Mouse (Mus musculus): ENCODE results near the gene Scamp5. TPM values are rescaled to one million over a fixed set of nuclear protein-coding genes. Genes with fewer than 3 reads are reported as not detected.

Gene Scamp5
- polyA plus RNA-seq, 1 experiment, result 119 TPM

- WGBS, result 10% methylated on average over 23 of the region's 23 CpGs
- Histone ChIP-seq H3K27me3 (ENCODE audit: control insufficient read depth, insufficient read depth, low read length) (peaks cover 36% of the 10 kb centered on the region), H3K4me3 (ENCODE audit: low read depth, low read length) (peak overlapping the region; percentile 58)
Observed at GRCm38 (mm10) chr9:57502911-57503621, 35.2 kb upstream of the Scamp5 start.

GRCm38 (mm10) chr9:57501861-57502260 lies 34.0 kb upstream of the Scamp5 start:
- no peak overlapping the region for H3K27ac ChIP-seq (ENCODE audit: insufficient read depth, low read depth, low read length)
- peaks cover 36% of the 10 kb centered on the region for H3K27me3 ChIP-seq (ENCODE audit: control insufficient read depth, insufficient read depth, low read length)
- H3K4me3 ChIP-seq (ENCODE audit: low read depth, low read length), result no peak overlapping the region
- H3K36me3 ChIP-seq (ENCODE audit: control insufficient read depth, insufficient read depth, low read length), result no peaks in the 10 kb centered on the region
- peaks cover 9% of the 10 kb centered on the region for H3K4me1 ChIP-seq (ENCODE audit: control insufficient read depth, insufficient read depth, insufficient read length, low read length)
- WGBS, result 26% methylated on average over 20 of the region's 20 CpGs
- TF ChIP-seq CTCF (IDR thresholded peaks at IDR 0.05; ENCODE audit: extremely low read depth, insufficient read length, insufficient replicate concordance, low read depth, low read length) (no peak), POLR2A (IDR thresholded peaks at IDR 0.05; ENCODE audit: low read depth, low read length) (no peak)

More at GRCm38 (mm10) chr9:57502911-57503621, 35.2 kb upstream of the Scamp5 start:
- Histone ChIP-seq H3K27ac (ENCODE audit: insufficient read depth, low read depth, low read length) (no peak overlapping the region), H3K36me3 (ENCODE audit: control insufficient read depth, insufficient read depth, low read length) (no peaks in the 10 kb centered on the region), H3K4me1 (ENCODE audit: control insufficient read depth, insufficient read depth, insufficient read length, low read length) (peaks cover 9% of the 10 kb centered on the region)
- TF ChIP-seq CTCF (IDR thresholded peaks at IDR 0.05; ENCODE audit: extremely low read depth, insufficient read length, insufficient replicate concordance, low read depth, low read length), result no peak
- no peak for TF ChIP-seq POLR2A (IDR thresholded peaks at IDR 0.05; ENCODE audit: low read depth, low read length)

GRCm38 (mm10) chr9:57501452-57501851 lies 33.6 kb upstream of the Scamp5 start:
- WGBS, result 35% methylated on average over 13 of the region's 13 CpGs

GRCm38 (mm10) chr9:57498536-57498935 lies 30.7 kb upstream of the Scamp5 start:
- TF ChIP-seq POLR2A (IDR thresholded peaks at IDR 0.05; ENCODE audit: low read depth, low read length) (no peak), CTCF (IDR thresholded peaks at IDR 0.05; ENCODE audit: extremely low read depth, insufficient read length, insufficient replicate concordance, low read depth, low read length) (no peak)
- 73% methylated on average over 7 of the region's 7 CpGs for whole genome bisulfite sequencing
- no peak overlapping the region for H3K27ac ChIP-seq (ENCODE audit: insufficient read depth, low read depth, low read length)
- H3K27me3 ChIP-seq (ENCODE audit: control insufficient read depth, insufficient read depth, low read length), result peaks cover 20% of the 10 kb centered on the region
- H3K36me3 ChIP-seq (ENCODE audit: control insufficient read depth, insufficient read depth, low read length), result no peaks in the 10 kb centered on the region
- no peaks in the 10 kb centered on the region; the same call in 1 of the 2 replicates for H3K4me1 ChIP-seq (ENCODE audit: control insufficient read depth, insufficient read depth, insufficient read length, low read length)
- H3K4me3 ChIP-seq (ENCODE audit: low read depth, low read length), result no peak overlapping the region

More at GRCm38 (mm10) chr9:57501452-57501851, 33.6 kb upstream of the Scamp5 start:
- Histone ChIP-seq H3K4me3 (ENCODE audit: low read depth, low read length) (no peak overlapping the region), H3K4me1 (ENCODE audit: control insufficient read depth, insufficient read depth, insufficient read length, low read length) (peaks cover 9% of the 10 kb centered on the region), H3K36me3 (ENCODE audit: control insufficient read depth, insufficient read depth, low read length) (no peaks in the 10 kb centered on the region), H3K27me3 (ENCODE audit: control insufficient read depth, insufficient read depth, low read length) (peaks cover 36% of the 10 kb centered on the region), H3K27ac (ENCODE audit: insufficient read depth, low read depth, low read length) (no peak overlapping the region)
- TF ChIP-seq POLR2A (IDR thresholded peaks at IDR 0.05; ENCODE audit: low read depth, low read length), result no peak
- no peak for TF ChIP-seq CTCF (IDR thresholded peaks at IDR 0.05; ENCODE audit: extremely low read depth, insufficient read length, insufficient replicate concordance, low read depth, low read length)

GRCm38 (mm10) chr9:57497236-57497635 lies 29.4 kb upstream of the Scamp5 start:
- no peak overlapping the region for H3K27ac ChIP-seq (ENCODE audit: insufficient read depth, low read depth, low read length)
- peaks cover 7% of the 10 kb centered on the region; the same call in 1 of the 2 replicates for H3K27me3 ChIP-seq (ENCODE audit: control insufficient read depth, insufficient read depth, low read length)
- 14% methylated on average over 5 of the region's 5 CpGs for WGBS
- no peaks in the 10 kb centered on the region for H3K36me3 ChIP-seq (ENCODE audit: control insufficient read depth, insufficient read depth, low read length)
- no peaks in the 10 kb centered on the region; the same call in 1 of the 2 replicates for H3K4me1 ChIP-seq (ENCODE audit: control insufficient read depth, insufficient read depth, insufficient read length, low read length)
- H3K4me3 ChIP-seq (ENCODE audit: low read depth, low read length), result no peak overlapping the region
- TF ChIP-seq POLR2A (IDR thresholded peaks at IDR 0.05; ENCODE audit: low read depth, low read length), result no peak
- no peak for TF ChIP-seq CTCF (IDR thresholded peaks at IDR 0.05; ENCODE audit: extremely low read depth, insufficient read length, insufficient replicate concordance, low read depth, low read length)

- Histone ChIP-seq H3K36me3 (ENCODE audit: control insufficient read depth, insufficient read depth, low read length) (no peaks in the 10 kb centered on the region), H3K4me3 (ENCODE audit: low read depth, low read length) (no peak overlapping the region), H3K27ac (ENCODE audit: insufficient read depth, low read depth, low read length) (no peak overlapping the region), H3K27me3 (ENCODE audit: control insufficient read depth, insufficient read depth, low read length) (no peaks in the 10 kb centered on the region), H3K4me1 (ENCODE audit: control insufficient read depth, insufficient read depth, insufficient read length, low read length) (no peaks in the 10 kb centered on the region; the same call in 1 of the 2 replicates)
- TF ChIP-seq CTCF (IDR thresholded peaks at IDR 0.05; ENCODE audit: extremely low read depth, insufficient read length, insufficient replicate concordance, low read depth, low read length) (no peak), POLR2A (IDR thresholded peaks at IDR 0.05; ENCODE audit: low read depth, low read length) (no peak)
Observed at GRCm38 (mm10) chr9:57494970-57495369, 27.1 kb upstream of the Scamp5 start.

GRCm38 (mm10) chr9:57493532-57493931 lies 25.7 kb upstream of the Scamp5 start:
- H3K4me3 ChIP-seq (ENCODE audit: low read depth, low read length), result no peak overlapping the region
- WGBS, result 84% methylated on average over 2 of the region's 2 CpGs
- no peaks in the 10 kb centered on the region; the same call in 1 of the 2 replicates for H3K4me1 ChIP-seq (ENCODE audit: control insufficient read depth, insufficient read depth, insufficient read length, low read length)
- H3K36me3 ChIP-seq (ENCODE audit: control insufficient read depth, insufficient read depth, low read length), result no peaks in the 10 kb centered on the region
- H3K27me3 ChIP-seq (ENCODE audit: control insufficient read depth, insufficient read depth, low read length), result no peaks in the 10 kb centered on the region
- H3K27ac ChIP-seq (ENCODE audit: insufficient read depth, low read depth, low read length), result no peak overlapping the region
- TF ChIP-seq CTCF (IDR thresholded peaks at IDR 0.05; ENCODE audit: extremely low read depth, insufficient read length, insufficient replicate concordance, low read depth, low read length), result no peak
- TF ChIP-seq POLR2A (IDR thresholded peaks at IDR 0.05; ENCODE audit: low read depth, low read length), result no peak
